Mouse (Mus musculus) neural tube, embryonic 12.5 days (tissue): ENCODE measurements around the gene Ergic3. TPM values are rescaled to one million over a fixed set of nuclear protein-coding genes. Genes with fewer than 3 reads are reported as not detected.
A peak's percentile ranks its signal among the peaks of the same experiment; 100 is the strongest.

ENCODE experiments used
- ATAC-seq: fragments of 200-750 bp; cut with Nextera tagmentation; 2 replicates; pipeline ENCODE4 v1.8.0; 2017; ENCODE audit warnings: low read depth, mild to moderate bottlenecking, moderate TSS enrichment, moderate library complexity; ENCODE audit not compliant: low FRiP score
- H3K27ac ChIP-seq: fragments of 300-500 bp; sonication (generic); 2 replicates; pipeline ENCODE4 v1.5.1; 2016
- H3K27me3 ChIP-seq: fragments of 300-500 bp; sonication (generic); replicated peaks from 2 replicates; pipeline ENCODE4 v1.6.1; 2016; ENCODE audit warnings: mild to moderate bottlenecking
- H3K36me3 ChIP-seq: fragments of 300-500 bp; sonication (generic); 2 replicates; pipeline ENCODE4 v1.6.1; 2016; ENCODE audit warnings: mild to moderate bottlenecking
- H3K4me1 ChIP-seq: fragments of 300-500 bp; sonication (generic); 2 replicates; pipeline ENCODE4 v1.6.1; 2016
- H3K4me2 ChIP-seq: fragments of 300-500 bp; sonication (generic); replicated peaks from 2 replicates; pipeline ENCODE4 v1.6.1; 2016; ENCODE audit warnings: mild to moderate bottlenecking
- H3K4me3 ChIP-seq: fragments of 300-500 bp; sonication (generic); 2 replicates; pipeline ENCODE4 v1.5.1; 2016
- H3K9ac ChIP-seq: fragments of 300-500 bp; sonication (generic); 2 replicates; pipeline ENCODE4 v1.6.1; 2016; ENCODE audit warnings: mild to moderate bottlenecking
- H3K9me3 ChIP-seq: fragments of 300-500 bp; sonication (generic); 2 replicates; pipeline ENCODE4 v1.6.1; 2016; ENCODE audit warnings: mild to moderate bottlenecking
- WGBS: fragments of 180-500 bp; shearing (Covaris S2); methylation state at CpG from one replicate; pipeline ENCODE4 v1.1.7; 2016; 5-methylcytosine and 5-hydroxymethylcytosine counted together
- polyA plus RNA-seq: library from polyadenylated mRNA; unstranded; fragments of >200 nt; fragmentation: Nextera tagmentation; extraction: Ambion mirVana; gene quantifications from 2 replicates; pipeline ENCODE4 v1.2.1, GENCODE M21; 2016

Gene Ergic3
- polyA plus RNA-seq, 1 experiment from 2014 or later = 254 TPM

DNA sequence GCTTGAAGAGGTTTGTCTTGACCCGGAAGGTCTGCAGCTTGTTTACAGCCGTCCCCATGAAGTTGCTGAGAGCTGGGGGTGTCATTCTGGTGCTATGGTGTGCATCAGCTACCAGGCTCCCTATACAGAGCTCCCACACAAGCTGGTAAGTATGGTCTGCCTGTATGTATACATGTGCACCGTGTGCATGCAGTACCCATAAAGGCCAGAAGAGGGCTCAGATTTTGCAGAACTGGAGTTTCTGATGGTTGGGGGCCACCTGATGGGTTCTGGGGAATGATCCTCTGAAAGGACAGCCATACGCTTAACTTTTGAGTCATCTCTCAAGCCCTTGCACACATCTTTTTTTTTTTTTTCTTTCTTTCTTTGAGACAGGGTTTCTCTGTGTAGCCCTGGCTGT is 2.5 kb upstream of the Ergic3 start:
- no peak for ATAC-seq
- Histone ChIP-seq H3K9me3 (no peaks in the 10 kb centered on the region), H3K36me3 (peaks cover 22% of the 10 kb centered on the region), H3K27me3 (no peaks in the 10 kb centered on the region), H3K4me2 (no peak overlapping the region), H3K9ac (no peak overlapping the region), H3K4me3 (no peak overlapping the region), H3K27ac (no peak overlapping the region), H3K4me1 (peaks cover 7% of the 10 kb centered on the region)
- WGBS = 90% methylated on average over 4 of the region's 4 CpGs

GRCm38 (mm10) chr2:156018106-156018505 is 10.3 kb downstream of the Ergic3 start:
- no peak overlapping the region for H3K9ac ChIP-seq
- H3K9me3 ChIP-seq = no peaks in the 10 kb centered on the region
- H3K4me1 ChIP-seq = no peaks in the 10 kb centered on the region
- no peak for ATAC-seq
- no peaks in the 10 kb centered on the region for H3K27me3 ChIP-seq
- H3K4me3 ChIP-seq = no peak overlapping the region
- no peak overlapping the region for H3K4me2 ChIP-seq
- no peak overlapping the region for H3K27ac ChIP-seq
- 97% methylated on average over 3 of the region's 3 CpGs for WGBS
- H3K36me3 ChIP-seq = peaks cover 73% of the 10 kb centered on the region

DNA sequence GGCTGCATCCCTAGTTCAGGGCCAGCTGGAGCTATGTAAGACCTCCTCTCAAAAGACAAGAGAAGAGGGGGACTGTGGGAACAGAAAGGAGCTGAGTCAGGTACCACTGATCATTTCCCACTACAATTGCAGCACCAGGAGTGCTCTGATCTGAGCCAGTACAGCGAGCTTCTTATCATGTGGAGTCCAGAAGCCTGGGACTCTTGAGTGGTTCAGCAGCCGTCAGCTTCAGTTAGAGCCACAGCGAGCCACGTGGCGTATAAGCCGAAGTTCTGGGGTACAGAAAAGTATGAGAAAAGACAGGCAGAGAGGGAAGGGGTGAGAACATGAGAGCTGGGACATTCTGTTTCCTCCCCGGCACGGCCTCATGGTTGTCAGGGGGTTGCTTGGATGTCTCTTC is 13.4 kb downstream of the Ergic3 start:
- no peak overlapping the region for H3K4me3 ChIP-seq
- no peak for ATAC-seq
- H3K36me3 ChIP-seq = peaks cover 42% of the 10 kb centered on the region
- no peak overlapping the region for H3K27ac ChIP-seq
- no peaks in the 10 kb centered on the region for H3K4me1 ChIP-seq
- no peak overlapping the region for H3K9ac ChIP-seq
- H3K4me2 ChIP-seq = no peak overlapping the region
- H3K27me3 ChIP-seq = no peaks in the 10 kb centered on the region
- WGBS = 94% methylated on average over 8 of the region's 8 CpGs
- no peaks in the 10 kb centered on the region for H3K9me3 ChIP-seq

DNA sequence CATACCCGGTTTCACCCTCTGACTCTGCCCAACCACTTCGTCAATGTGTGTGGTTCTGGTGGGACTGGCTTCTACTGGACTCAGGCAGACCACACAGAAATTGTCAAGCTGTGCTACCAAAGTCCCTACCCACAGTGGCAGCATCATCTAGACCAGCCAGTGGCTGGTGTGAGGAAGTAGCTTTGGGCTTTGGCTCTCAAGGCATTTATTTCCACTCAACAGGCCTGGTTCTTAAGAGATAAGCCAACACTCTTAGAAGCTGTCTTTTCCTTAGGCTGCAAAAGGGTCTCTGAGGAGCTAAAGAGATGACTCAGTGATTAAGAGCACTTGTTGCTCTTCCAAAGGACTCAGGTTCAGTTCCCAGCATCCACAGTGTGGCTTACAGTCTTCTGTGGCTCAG is 13.9 kb downstream of the Ergic3 start:
- no peaks in the 10 kb centered on the region for H3K27me3 ChIP-seq
- H3K4me2 ChIP-seq = no peak overlapping the region
- no peaks in the 10 kb centered on the region for H3K4me1 ChIP-seq
- no peak overlapping the region for H3K9ac ChIP-seq
- H3K27ac ChIP-seq = no peak overlapping the region
- no peaks in the 10 kb centered on the region for H3K9me3 ChIP-seq
- ATAC-seq = no peak
- WGBS = 85% methylated on average over 2 of the region's 2 CpGs
- no peak overlapping the region for H3K4me3 ChIP-seq
- H3K36me3 ChIP-seq = peaks cover 36% of the 10 kb centered on the region

- H3K27ac ChIP-seq = no peak overlapping the region
- no peaks in the 10 kb centered on the region for H3K9me3 ChIP-seq
- no peak overlapping the region for H3K9ac ChIP-seq
- peaks cover 1% of the 10 kb centered on the region; the same call in 1 of the 2 replicates for H3K36me3 ChIP-seq
- H3K4me3 ChIP-seq = no peak overlapping the region
- H3K27me3 ChIP-seq = no peaks in the 10 kb centered on the region
- no peak overlapping the region for H3K4me2 ChIP-seq
- H3K4me1 ChIP-seq = no peaks in the 10 kb centered on the region
- ATAC-seq = no peak
Measured at GRCm38 (mm10) chr2:156025482-156025881, 17.6 kb downstream of the Ergic3 start.

DNA sequence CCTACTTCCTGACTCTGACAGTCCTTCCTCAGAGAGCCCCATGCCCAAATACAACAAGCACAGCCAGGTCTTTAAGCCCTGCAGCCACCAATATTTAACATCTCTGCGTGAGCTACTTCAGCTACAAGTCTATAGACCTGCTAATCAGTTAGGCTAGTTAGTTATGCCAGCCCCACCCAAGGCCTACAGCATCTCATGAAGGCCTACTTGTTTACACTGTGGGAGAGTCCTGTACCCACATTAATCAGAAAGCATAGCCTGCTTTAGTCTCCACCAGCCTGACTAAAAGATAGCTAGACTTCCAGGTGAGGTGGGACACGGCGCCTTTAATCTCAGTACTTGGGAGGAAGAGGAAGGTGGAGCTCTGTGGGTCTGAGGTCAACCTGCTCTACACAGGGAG is 31.5 kb downstream of the Ergic3 start:
- Histone ChIP-seq H3K4me3 (no peak overlapping the region), H3K4me2 (no peak overlapping the region), H3K36me3 (no peaks in the 10 kb centered on the region), H3K27ac (no peak overlapping the region), H3K9ac (no peak overlapping the region), H3K4me1 (no peaks in the 10 kb centered on the region), H3K9me3 (no peaks in the 10 kb centered on the region), H3K27me3 (no peaks in the 10 kb centered on the region)
- WGBS = 90% methylated on average over 3 of the region's 3 CpGs
- ATAC-seq = no peak

GRCm38 (mm10) chr2:156042903-156043302 is 35.1 kb downstream of the Ergic3 start:
- H3K4me3 ChIP-seq = no peak overlapping the region
- no peak for ATAC-seq

GRCm38 (mm10) chr2:156047929-156048328 is 40.1 kb downstream of the Ergic3 start:
- 7% methylated on average over 19 of the region's 19 CpGs for WGBS
- H3K27me3 ChIP-seq = peaks cover 17% of the 10 kb centered on the region
- no peaks in the 10 kb centered on the region for H3K4me1 ChIP-seq
- H3K9ac ChIP-seq = no peak overlapping the region
- H3K36me3 ChIP-seq = no peaks in the 10 kb centered on the region
- no peak overlapping the region for H3K27ac ChIP-seq
- H3K4me3 ChIP-seq = no peak overlapping the region
- peak overlapping the region; percentile 32 for H3K4me2 ChIP-seq
- ATAC-seq = no peak
- no peaks in the 10 kb centered on the region for H3K9me3 ChIP-seq

More at GRCm38 (mm10) chr2:156042903-156043302, 35.1 kb downstream of the Ergic3 start:
- Histone ChIP-seq H3K36me3 (no peaks in the 10 kb centered on the region), H3K9ac (no peak overlapping the region), H3K27me3 (peaks cover 10% of the 10 kb centered on the region), H3K4me1 (no peaks in the 10 kb centered on the region), H3K4me2 (no peak overlapping the region), H3K27ac (no peak overlapping the region), H3K9me3 (no peaks in the 10 kb centered on the region)
- WGBS = 85% methylated on average over 8 of the region's 8 CpGs

DNA sequence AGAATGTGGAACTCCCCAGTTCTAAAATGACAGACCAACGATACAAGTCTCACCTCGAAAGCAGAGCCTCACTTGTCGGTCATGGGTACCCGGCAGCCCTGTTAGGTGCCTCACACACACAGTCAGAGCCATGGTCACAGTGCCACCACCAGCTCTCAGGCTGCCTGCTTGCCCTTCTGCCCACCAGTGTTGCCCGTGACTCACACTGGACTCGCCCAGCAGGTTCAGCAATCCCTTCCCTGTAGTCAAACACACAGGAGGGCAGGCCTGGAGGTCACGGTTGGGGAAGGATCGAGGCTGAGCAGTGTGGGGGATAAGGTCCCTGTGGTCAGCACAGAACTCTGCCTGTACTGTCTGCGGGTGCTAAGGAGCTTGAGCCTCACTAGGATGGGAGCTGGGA is 45.0 kb downstream of the Ergic3 start, which contains the start of gene Fer1l4:
Gene Fer1l4 (minus strand): TSS at position 132 of the 400 bp plus-strand sequence.
- no peaks in the 10 kb centered on the region for H3K36me3 ChIP-seq
- H3K27ac ChIP-seq = no peak within 1 kb of the TSS
- no peaks in the 10 kb centered on the region for H3K4me1 ChIP-seq
- ATAC-seq = no peak
- no peaks in the 10 kb centered on the region for H3K9me3 ChIP-seq
- H3K4me3 ChIP-seq = no peak within 1 kb of the TSS
- WGBS = 89% methylated on average over 9 of the region's 9 CpGs
- no peak within 1 kb of the TSS for H3K9ac ChIP-seq
- no peak within 1 kb of the TSS for H3K4me2 ChIP-seq
- H3K27me3 ChIP-seq = 0 out of 2 replicates have a peak, but pooled peaks cover 8% of the 10 kb centered on the region

DNA sequence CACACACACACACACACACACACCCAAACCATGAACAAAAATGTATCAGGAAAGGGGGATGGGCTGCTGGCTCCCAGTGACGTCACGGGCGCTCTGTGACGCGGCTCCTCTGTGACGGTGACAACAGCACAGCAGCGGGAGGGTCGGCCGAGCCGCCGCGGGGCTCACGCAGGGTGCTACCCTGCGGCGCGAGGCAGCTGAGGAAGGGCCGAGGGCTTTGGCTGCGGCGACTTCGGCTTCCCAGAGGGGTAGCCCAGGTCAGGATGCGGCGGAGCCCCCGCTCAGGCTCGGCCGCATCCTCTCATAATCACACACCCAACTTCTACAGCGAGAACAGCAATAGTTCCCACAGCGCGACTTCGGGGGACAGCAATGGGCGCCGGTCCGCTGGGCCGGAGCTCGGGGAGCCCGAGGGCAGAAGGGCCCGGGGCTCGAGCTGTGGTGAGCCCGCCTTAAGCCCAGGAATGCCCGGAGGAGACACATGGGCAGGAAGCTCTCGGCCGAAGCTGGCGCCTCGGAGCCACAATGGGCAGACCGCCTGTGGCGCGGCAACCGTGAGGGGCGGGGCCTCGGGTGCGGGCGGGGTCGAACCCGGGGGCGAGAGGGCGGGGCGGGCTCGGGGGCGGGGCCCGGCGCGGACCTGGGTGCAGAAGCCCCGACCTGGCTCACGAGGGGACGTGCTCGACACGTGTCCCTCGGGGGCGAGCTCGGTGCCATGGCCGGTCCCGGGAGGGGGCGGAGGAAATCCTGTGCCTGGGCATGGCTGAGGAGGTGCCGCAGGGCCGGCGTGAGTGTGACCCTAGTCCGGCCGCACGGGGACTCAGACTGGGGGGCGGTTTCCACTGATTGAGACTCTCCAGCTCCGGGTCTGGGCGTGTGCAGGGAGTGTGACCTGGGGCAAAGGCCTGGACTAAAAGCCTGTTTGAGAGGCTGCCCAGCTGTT is 57.5 kb downstream of the Ergic3 start, which contains the start of gene Spag4:
Gene Spag4 (plus strand): TSS at position 77 of the 943 bp plus-strand sequence.
- 0 out of 2 replicates have a peak, but pooled peaks cover 5% of the 10 kb centered on the region for H3K9me3 ChIP-seq
- WGBS = under 1% methylated on average over 69 of the region's 81 CpGs
- H3K27ac ChIP-seq = peak within 1 kb of the TSS; percentile 50
- peak; percentile 84 for ATAC-seq
- H3K9ac ChIP-seq = peak within 1 kb of the TSS; percentile 78
- H3K27me3 ChIP-seq = no peaks in the 10 kb centered on the region
- peaks cover 25% of the 10 kb centered on the region for H3K36me3 ChIP-seq
- peaks cover 9% of the 10 kb centered on the region for H3K4me1 ChIP-seq
- peak within 1 kb of the TSS; percentile 94 for H3K4me2 ChIP-seq
- peak within 1 kb of the TSS; percentile 70 for H3K4me3 ChIP-seq

GRCm38 (mm10) chr2:156066126-156066525 is 58.3 kb downstream of the Ergic3 start:
- no peak overlapping the region for H3K27ac ChIP-seq
- H3K36me3 ChIP-seq = peaks cover 32% of the 10 kb centered on the region
- peak overlapping the region; percentile 78 for H3K9ac ChIP-seq
- H3K4me2 ChIP-seq = peak overlapping the region; percentile 94
- H3K4me3 ChIP-seq = peak overlapping the region; percentile 70
- H3K9me3 ChIP-seq = 0 out of 2 replicates have a peak, but pooled peaks cover 5% of the 10 kb centered on the region
- ATAC-seq = peak; percentile 19; the same call in 1 of the 2 replicates
- 38% methylated on average over 10 of the region's 10 CpGs for WGBS
- H3K27me3 ChIP-seq = no peaks in the 10 kb centered on the region
- peaks cover 9% of the 10 kb centered on the region for H3K4me1 ChIP-seq
